ENCODE assay signal across 9 mouse cellular contexts in genomic region chr7:116040470-116041019, GRCm38 (mm10). TPM values are rescaled to one million over a fixed set of nuclear protein-coding genes. Genes with fewer than 3 reads are reported as not detected.
DNase-seq lines count a peak whose midpoint lies in the region; ATAC-seq and TF ChIP-seq lines count a peak whose summit lies in the region.
"Had no signal": no experiment of that assay in that cellular context is flagged by ENCODE, and none has a peak within 500 bp of the region (broad histone marks: within the 10 kb centered on the region; RNA-seq: fewer than 3 reads in every experiment).

No protein-coding gene starts in this region.

- 22% methylated on average over 15 of the region's 15 CpGs for WGBS in heart, embryonic 12.5 days
- 12% methylated on average over 15 of the region's 15 CpGs for WGBS in forebrain, embryonic 16.5 days
- WGBS in liver, embryonic 15.5 days (ENCODE audit: insufficient replicate concordance): 30% methylated on average over 15 of the region's 15 CpGs

- H3K36me3 ChIP-seq in heart, embryonic 12.5 days: no peaks in the 10 kb centered on the region
- H3K36me3 ChIP-seq in E14TG2a.4 (ENCODE audit: insufficient read depth, low read length): no peaks in the 10 kb centered on the region
- H3K36me3 ChIP-seq in forebrain, embryonic 16.5 days (ENCODE audit: control insufficient read depth, insufficient read depth): no peaks in the 10 kb centered on the region
- no peaks in the 10 kb centered on the region for H3K36me3 ChIP-seq in liver, embryonic 15.5 days (replicated peaks)

- ATAC-seq in heart, embryonic 12.5 days (ENCODE audit: insufficient number of reproducible peaks, low FRiP score): no peak
- peak; percentile 23 for ATAC-seq in forebrain, embryonic 16.5 days
- ATAC-seq in liver, embryonic 15.5 days (ENCODE audit: insufficient read depth): no peak

- H3K27me3 ChIP-seq in heart, embryonic 12.5 days (replicated peaks): peaks cover 24% of the 10 kb centered on the region
- peaks cover 57% of the 10 kb centered on the region for H3K27me3 ChIP-seq in E14TG2a.4 (ENCODE audit: insufficient read depth, low read length)
- peaks cover 32% of the 10 kb centered on the region for H3K27me3 ChIP-seq in forebrain, embryonic 16.5 days (replicated peaks; ENCODE audit: control insufficient read depth, insufficient read depth, low read length)
- peaks cover 68% of the 10 kb centered on the region for H3K27me3 ChIP-seq in liver, embryonic 15.5 days

- TF ChIP-seq CTCF in E14TG2a.4 (conservative IDR thresholded peaks at IDR 0.05; ENCODE audit: low read length): no peak

- DNase-seq in heart, adult 18-20 months: no peak
- DNase-seq in adrenal gland, postnatal 25 days: no peak
- no peak for DNase-seq in urinary bladder, postnatal 25 days (ENCODE audit: low spot score)
- no peak for DNase-seq in adrenal gland, postnatal 36 days

- H3K27ac ChIP-seq in heart, embryonic 12.5 days (ENCODE audit: poor library complexity, severe bottlenecking): no peak overlapping the region
- no peak overlapping the region for H3K27ac ChIP-seq in forebrain, embryonic 16.5 days (ENCODE audit: low read length)
- H3K27ac ChIP-seq in liver, embryonic 15.5 days (replicated peaks): no peak overlapping the region

- H3K4me1 ChIP-seq in heart, embryonic 12.5 days (replicated peaks): peaks cover 18% of the 10 kb centered on the region
- peaks cover 28% of the 10 kb centered on the region for H3K4me1 ChIP-seq in E14TG2a.4 (replicated peaks; ENCODE audit: low read depth, low read length)
- peaks cover 23% of the 10 kb centered on the region for H3K4me1 ChIP-seq in forebrain, embryonic 16.5 days (replicated peaks; ENCODE audit: control insufficient read depth, insufficient read depth, low read length)
- H3K4me1 ChIP-seq in liver, embryonic 15.5 days (replicated peaks): peaks cover 21% of the 10 kb centered on the region

- peak overlapping the region; percentile 99 for H3K4me2 ChIP-seq in heart, embryonic 12.5 days
- peak overlapping the region; percentile 98 for H3K4me2 ChIP-seq in forebrain, embryonic 16.5 days (ENCODE audit: low read length)
- peak overlapping the region; percentile 75; the same call in 1 of the 2 replicates for H3K4me2 ChIP-seq in liver, embryonic 15.5 days

- peak overlapping the region; percentile 58 for H3K4me3 ChIP-seq in heart, embryonic 12.5 days
- H3K4me3 ChIP-seq in E14TG2a.4 (replicated peaks; ENCODE audit: low read length): peak overlapping the region; percentile 76
- peak overlapping the region; percentile 53 for H3K4me3 ChIP-seq in forebrain, embryonic 16.5 days (replicated peaks; ENCODE audit: low read length)
- H3K4me3 ChIP-seq in liver, embryonic 15.5 days (replicated peaks): 0 out of 2 replicates have a peak overlapping the region, but pooled peaks have one; percentile 50

- 0 out of 2 replicates have a peak overlapping the region, but pooled peaks have one; percentile 7 for H3K9ac ChIP-seq in heart, embryonic 12.5 days
- peak overlapping the region; percentile 62; the same call in 1 of the 2 replicates for H3K9ac ChIP-seq in forebrain, embryonic 16.5 days (replicated peaks; ENCODE audit: low read depth, low read length)
- no peak overlapping the region for H3K9ac ChIP-seq in liver, embryonic 15.5 days

- no peaks in the 10 kb centered on the region for H3K9me3 ChIP-seq in heart, embryonic 12.5 days (replicated peaks)
- H3K9me3 ChIP-seq in E14TG2a.4 (ENCODE audit: low read length): no peaks in the 10 kb centered on the region
- no peaks in the 10 kb centered on the region for H3K9me3 ChIP-seq in forebrain, embryonic 16.5 days (ENCODE audit: control insufficient read depth, low read length)
- no peaks in the 10 kb centered on the region for H3K9me3 ChIP-seq in liver, embryonic 15.5 days (replicated peaks)

RNA-seq across cellular contexts. Expression of gene 1110004F10Rik, which starts 1.3 kb away (rescaled TPM):
- polyA plus RNA-seq in heart, embryonic 12.5 days (2016; fragmentation: Nextera tagmentation; extraction: Ambion mirVana): 173 and 190 TPM in 2 replicates
- total RNA-seq in heart, adult 18-20 months (2021): 10 to 100 TPM; 48.9 to 54.6 TPM
- polyA plus RNA-seq in forebrain, embryonic 16.5 days (2015; fragmentation: Nextera tagmentation; extraction: Ambion mirVana): 382 and 395 TPM in 2 replicates
- polyA plus RNA-seq in liver, embryonic 15.5 days (2015; fragmentation: Nextera tagmentation; extraction: Ambion mirVana): 88.2 and 94.2 TPM in 2 replicates
- total RNA-seq in adrenal gland, postnatal 25 days (2021): 109 and 115 TPM in 2 replicates
- total RNA-seq in adrenal gland, postnatal 36 days (2021): 100 to 1,000 TPM; 118 TPM

RNA-seq across cellular contexts. Expression of gene Sox6, which starts 1.9 kb away (rescaled TPM):
- 32.5 and 33.2 TPM in 2 replicates for polyA plus RNA-seq in heart, embryonic 12.5 days (2016; fragmentation: Nextera tagmentation; extraction: Ambion mirVana)
- 10 to 100 TPM; 20.8 to 24.7 TPM for total RNA-seq in heart, adult 18-20 months (2021)
- polyA plus RNA-seq in forebrain, embryonic 16.5 days (2015; fragmentation: Nextera tagmentation; extraction: Ambion mirVana): 95.4 and 96.5 TPM in 2 replicates
- polyA plus RNA-seq in liver, embryonic 15.5 days (2015; fragmentation: Nextera tagmentation; extraction: Ambion mirVana): 84.4 and 95.6 TPM in 2 replicates
- 10.9 and 16.0 TPM in 2 replicates for total RNA-seq in adrenal gland, postnatal 25 days (2021)
- total RNA-seq in adrenal gland, postnatal 36 days (2021): 10 to 100 TPM; 11.5 to 15.7 TPM
- total RNA-seq: monocyte, adult 5-6 weeks had no signal

RNA-seq across cellular contexts. Expression of gene Gm4353, which starts 43.9 kb away (rescaled TPM):
- 0.79 TPM in 1 of 2 replicates, not detected in the other for polyA plus RNA-seq in heart, embryonic 12.5 days (2016; fragmentation: Nextera tagmentation; extraction: Ambion mirVana)
- 1 to 10 TPM; 1.7 to 2.0 TPM for total RNA-seq in heart, adult 18-20 months (2021)
- 1.2 and 1.5 TPM in 2 replicates for polyA plus RNA-seq in forebrain, embryonic 16.5 days (2015; fragmentation: Nextera tagmentation; extraction: Ambion mirVana)
- polyA plus RNA-seq in liver, embryonic 15.5 days (2015; fragmentation: Nextera tagmentation; extraction: Ambion mirVana): 0.58 and 0.75 TPM in 2 replicates
- total RNA-seq in adrenal gland, postnatal 25 days (2021): 3.9 and 4.2 TPM in 2 replicates
- total RNA-seq in adrenal gland, postnatal 36 days (2021): 1 to 10 TPM; 4.2 to 5.4 TPM
